Mouse (Mus musculus) layer of hippocampus, adult 2 months (tissue): ENCODE results near the gene Rmdn3. TPM values are rescaled to one million over a fixed set of nuclear protein-coding genes. Genes with fewer than 3 reads are reported as not detected.
A peak's percentile ranks its signal among the peaks of the same experiment; 100 is the strongest.

Experiments
- DNase-seq, 2 experiments: peaks; one replicate each; pipeline ENCODE4 v3.0.0; 2022; ENCODE audit warnings: low spot score in 2 of 2
- H3K27ac ChIP-seq: fragments of 200-600 bp; 2 replicates; pipeline ENCODE4 v1.8.1; 2022
- H3K4me3 ChIP-seq: fragments of 200-600 bp; 2 replicates; pipeline ENCODE4 v1.8.1; 2022; ENCODE audit warnings: mild to moderate bottlenecking
- CTCF ChIP-seq: fragments of 200-600 bp; conservative IDR thresholded peaks from 2 replicates; pipeline ENCODE4 v1.8.1; 2022; ENCODE audit warnings: antibody characterized with exemption, mild to moderate bottlenecking, moderate library complexity
- total RNA-seq, 2 experiments: library from RNA; stranded (reverse); gene quantifications; 2 replicates each; pipeline ENCODE4 v1.2.3; 2021

The Rmdn3 gene
- total RNA-seq, 2 experiments from 2014 or later = 55.7 to 55.8 TPM

- DNase-seq = no peak
- TF ChIP-seq CTCF = no peak
- no peak overlapping the region for H3K27ac ChIP-seq
- H3K4me3 ChIP-seq = no peak overlapping the region
Measured at GRCm38 (mm10) chr2:119176761-119177160, 19.9 kb upstream of the Rmdn3 start.

GRCm38 (mm10) chr2:119175614-119176013 is 18.8 kb upstream of the Rmdn3 start:
- DNase-seq = no peak
- TF ChIP-seq CTCF = no peak
- H3K27ac ChIP-seq = no peak overlapping the region
- H3K4me3 ChIP-seq = no peak overlapping the region

- Histone ChIP-seq H3K27ac (no peak overlapping the region), H3K4me3 (no peak overlapping the region)
- DNase-seq = no peak
- TF ChIP-seq CTCF = no peak
Measured at GRCm38 (mm10) chr2:119174866-119175265, 18.0 kb upstream of the Rmdn3 start.

DNA sequence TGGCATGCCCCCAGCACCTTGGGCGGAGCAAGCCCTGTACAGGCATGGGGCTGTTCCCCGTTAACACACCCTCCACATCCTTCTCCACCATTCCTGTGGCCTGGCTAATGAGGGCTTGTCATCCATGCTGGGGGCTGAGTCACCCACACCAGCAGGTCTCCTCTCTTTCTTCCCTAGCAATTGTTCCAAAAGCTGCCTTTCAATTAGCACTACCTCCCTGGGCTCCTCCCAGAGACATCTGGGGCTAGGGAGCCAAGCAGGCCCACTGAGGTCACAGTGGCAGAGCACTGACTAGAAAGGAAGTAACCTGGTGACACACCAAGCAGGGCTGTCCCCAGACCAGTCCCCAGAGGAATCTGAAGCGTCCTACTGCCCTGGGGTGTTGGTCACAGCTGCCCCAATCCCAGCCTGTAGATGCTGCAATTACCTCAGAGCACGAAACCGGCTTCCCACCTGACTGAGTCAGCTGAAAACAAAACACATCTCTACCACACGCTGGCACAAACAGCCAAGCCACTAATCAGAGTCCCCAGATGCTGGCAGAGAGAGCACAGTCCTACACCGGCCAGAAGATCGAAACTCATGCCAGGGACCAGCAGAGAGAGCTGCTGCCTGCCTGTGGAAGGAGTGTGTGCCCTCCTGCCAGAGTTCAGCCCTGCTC is 17.3 kb upstream of the Rmdn3 start, which contains the start of gene Gm14137:
Gene Gm14137 (plus strand): TSS at position 519 of the 661 bp plus-strand sequence.
- no peak within 1 kb of the TSS for H3K4me3 ChIP-seq
- peak within 1 kb of the TSS; percentile 14; the same call in 1 of the 2 replicates for H3K27ac ChIP-seq
- no peak for TF ChIP-seq CTCF
- DNase-seq = no peak

- Histone ChIP-seq H3K4me3 (no peak overlapping the region), H3K27ac (no peak overlapping the region)
- no peak for TF ChIP-seq CTCF
- peak in 1 of 2 experiments; percentile 17 for DNase-seq
Measured at GRCm38 (mm10) chr2:119172862-119173576, 16.2 kb upstream of the Rmdn3 start.

DNA sequence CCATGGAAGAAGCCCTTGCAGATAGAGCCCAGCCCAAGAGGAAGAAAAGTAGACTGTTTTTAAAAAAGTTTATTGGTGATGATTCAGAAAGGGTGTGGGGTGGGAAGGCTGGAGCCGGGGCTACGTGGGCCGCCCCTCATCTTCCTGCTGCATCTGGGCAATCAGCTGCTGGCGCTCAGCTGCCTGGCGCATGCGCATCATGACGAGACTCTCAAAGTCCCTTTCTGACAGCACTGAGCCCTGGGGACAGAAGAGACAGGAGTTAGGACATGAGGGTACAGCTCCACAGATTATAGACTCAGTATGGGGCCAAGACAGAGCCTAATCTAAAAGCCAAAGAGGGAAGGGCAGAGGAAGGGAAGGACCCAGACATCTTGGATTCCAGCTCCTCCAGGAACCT is 15.6 kb upstream of the Rmdn3 start:
- no peak for TF ChIP-seq CTCF
- DNase-seq = no peak
- H3K27ac ChIP-seq = no peak overlapping the region
- no peak overlapping the region for H3K4me3 ChIP-seq

GRCm38 (mm10) chr2:119171574-119171973 is 14.7 kb upstream of the Rmdn3 start:
- no peak for TF ChIP-seq CTCF

GRCm38 (mm10) chr2:119170282-119170681 is 13.4 kb upstream of the Rmdn3 start:
- no peak for DNase-seq
- TF ChIP-seq CTCF = no peak
- no peak overlapping the region for H3K4me3 ChIP-seq
- H3K27ac ChIP-seq = no peak overlapping the region

More at GRCm38 (mm10) chr2:119171574-119171973, 14.7 kb upstream of the Rmdn3 start:
- no peak overlapping the region for H3K4me3 ChIP-seq
- DNase-seq = no peak
- no peak overlapping the region for H3K27ac ChIP-seq

- no peak for DNase-seq
- TF ChIP-seq CTCF = no peak
- Histone ChIP-seq H3K4me3 (peak overlapping the region; percentile 72), H3K27ac (no peak overlapping the region)
Measured at GRCm38 (mm10) chr2:119167866-119168256, 11.0 kb upstream of the Rmdn3 start.

DNA sequence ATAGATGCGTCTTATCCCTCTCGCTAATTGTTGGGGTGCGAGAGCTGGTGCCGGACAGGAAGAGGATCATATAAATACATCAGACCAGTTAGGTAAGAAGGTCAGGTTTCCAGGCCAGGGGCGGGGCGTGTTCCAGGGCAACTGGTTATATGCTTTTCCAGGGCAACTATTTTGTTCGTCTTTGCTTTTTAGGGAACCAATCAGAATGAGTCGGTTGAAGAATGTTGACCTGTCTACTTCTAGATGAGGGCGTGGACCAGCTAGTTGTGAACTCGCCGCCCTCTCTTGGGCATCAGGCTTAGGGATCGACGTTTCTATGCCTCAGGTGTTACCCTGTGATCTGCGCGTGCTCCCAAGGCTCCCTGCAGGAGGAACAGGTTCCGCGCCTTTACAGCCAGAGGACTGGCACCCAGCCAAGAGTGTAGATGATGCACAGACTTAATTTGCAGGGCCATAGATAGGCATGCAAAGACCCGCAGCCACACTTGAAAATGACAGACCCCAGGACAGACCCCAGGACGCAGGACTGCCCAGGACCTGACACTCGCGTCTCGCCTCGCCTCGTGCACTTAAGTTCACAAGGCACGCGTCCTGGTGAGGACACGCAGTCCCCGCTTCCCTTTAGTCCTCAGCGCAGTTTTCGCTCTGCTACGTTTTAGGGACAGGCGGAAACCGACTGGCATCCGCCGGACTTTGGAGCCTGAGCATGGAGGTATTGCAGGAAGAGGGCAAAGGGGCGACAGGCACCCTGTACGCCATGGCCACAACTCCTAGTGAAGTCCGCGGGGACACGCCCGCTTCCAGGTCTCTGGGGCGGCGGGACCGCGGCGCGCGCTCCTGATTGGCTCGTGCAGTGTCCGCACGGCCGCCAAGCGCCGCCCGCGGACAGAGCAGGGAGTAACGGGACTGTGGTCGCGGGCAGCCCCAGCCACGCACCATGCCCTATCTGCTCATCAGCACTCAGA is 10.3 kb upstream of the Rmdn3 start, which contains the start of gene Gchfr:
Gene Gchfr (plus strand): TSS at position 873 of the 965 bp plus-strand sequence.
- Histone ChIP-seq H3K27ac (no peak within 1 kb of the TSS), H3K4me3 (peak within 1 kb of the TSS; percentile 72)
- peak; percentile 50 for TF ChIP-seq CTCF
- no peak for DNase-seq

- Histone ChIP-seq H3K4me3 (no peak overlapping the region), H3K27ac (no peak overlapping the region)
- DNase-seq = no peak
- TF ChIP-seq CTCF = peak; percentile 14; the same call in 1 of the 2 replicates
Measured at GRCm38 (mm10) chr2:119165401-119165800, 8.6 kb upstream of the Rmdn3 start.

DNA sequence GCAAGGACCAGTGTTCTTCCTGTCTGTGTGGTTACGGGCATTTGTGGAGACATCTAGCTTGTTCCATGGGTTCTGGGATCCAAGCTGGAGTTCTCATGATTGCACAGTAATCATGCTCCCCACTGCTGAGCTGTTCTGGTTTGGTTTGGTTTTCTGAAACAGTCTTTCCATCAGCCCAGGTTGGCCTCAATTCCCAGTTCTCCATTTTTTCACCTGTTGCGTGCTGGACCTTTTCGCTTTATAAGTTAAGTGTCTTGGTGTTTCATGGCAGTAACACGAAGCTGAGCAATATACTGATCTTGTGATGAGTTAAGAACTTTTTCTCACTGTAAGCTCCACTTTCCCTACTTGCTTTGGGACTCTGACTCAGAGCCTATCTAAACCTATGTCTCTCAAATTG is 7.2 kb upstream of the Rmdn3 start:
- no peak overlapping the region for H3K27ac ChIP-seq
- no peak for TF ChIP-seq CTCF
- DNase-seq = no peak
- no peak overlapping the region for H3K4me3 ChIP-seq

DNA sequence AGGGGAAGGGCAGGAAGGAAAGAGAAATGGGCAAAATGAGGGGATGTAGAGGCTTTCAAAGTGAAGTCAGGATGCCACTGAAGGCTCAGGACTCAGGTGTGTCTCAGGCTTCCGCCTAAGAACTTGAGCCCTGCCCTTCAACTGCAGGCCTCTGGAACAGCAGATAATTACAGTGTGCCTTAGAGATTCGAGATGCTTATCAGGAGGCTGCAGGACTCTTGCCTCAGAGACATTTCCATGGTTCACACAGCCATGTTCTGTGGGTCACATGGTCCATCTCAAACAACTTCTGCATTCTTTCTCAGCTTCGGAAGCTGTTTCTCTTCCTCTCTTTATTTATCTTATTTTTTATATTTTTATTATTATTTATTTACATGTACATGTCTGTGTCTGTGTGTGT is 6.3 kb upstream of the Rmdn3 start:
- no peak for TF ChIP-seq CTCF
- DNase-seq = no peak

More for the DNA sequence above, 6.3 kb upstream of the Rmdn3 start:
- no peak overlapping the region for H3K4me3 ChIP-seq
- no peak overlapping the region for H3K27ac ChIP-seq
